Mouse (Mus musculus) lung, adult 2 months (tissue): Measurements from ENCODE around the gene Inip. TPM values are rescaled to one million over a fixed set of nuclear protein-coding genes. Genes with fewer than 3 reads are reported as not detected.

ENCODE experiments used
- DNase-seq: peaks from one replicate; pipeline ENCODE4 v3.0.0; 2022
- H3K4me1 ChIP-seq: fragments of 200-500 bp; 2 replicates; pipeline ENCODE4 v1.6.1; 2011; ENCODE audit warnings: low read length; ENCODE audit not compliant: control insufficient read depth, insufficient read depth
- H3K4me3 ChIP-seq: fragments of 200-500 bp; replicated peaks from 2 replicates; pipeline ENCODE3; 2011; ENCODE audit warnings: low read depth, mild to moderate bottlenecking, control low read depth, low read length; ENCODE audit errors: extremely low read depth
- CTCF ChIP-seq: fragments of 200-500 bp; IDR thresholded peaks from 2 replicates; pipeline ENCODE4 v1.5.1; 2011; ENCODE audit warnings: mild to moderate bottlenecking, low read length, control low read depth; ENCODE audit not compliant: insufficient read depth
- POLR2A ChIP-seq: fragments of 200-500 bp; IDR thresholded peaks from 2 replicates; pipeline ENCODE4 v1.6.1; 2011; ENCODE audit warnings: low read depth, mild to moderate bottlenecking, control low read depth, low read length, borderline replicate concordance; ENCODE audit errors: extremely low read depth
- WGBS: fragments of 180-500 bp; shearing (Covaris S2); methylation state at CpG from one replicate; pipeline ENCODE4 v1.1.7; 2018; 5-methylcytosine and 5-hydroxymethylcytosine counted together
- polyA plus RNA-seq: library from polyadenylated mRNA; depleted of rRNA; stranded (reverse); fragments of >200 nt; gene quantifications from 2 replicates; pipeline ENCODE4 v1.2.3, GENCODE M21; 2012

Inip gene
- polyA plus RNA-seq, 1 experiment, result 8.9 TPM

GRCm38 (mm10) chr4:59824860-59825259, 23.5 kb upstream of the Inip start:
- no peak for TF ChIP-seq POLR2A
- TF ChIP-seq CTCF, result no peak
- WGBS, result 80% methylated on average over 5 of the region's 5 CpGs
- peaks cover 5% of the 10 kb centered on the region for H3K4me1 ChIP-seq
- H3K4me3 ChIP-seq, result no peak overlapping the region
- no peak for DNase-seq

- no peak for TF ChIP-seq POLR2A
- no peak for TF ChIP-seq CTCF
- H3K4me3 ChIP-seq, result no peak overlapping the region
- no peak for DNase-seq
- 61% methylated on average over 7 of the region's 7 CpGs for WGBS
- peaks cover 10% of the 10 kb centered on the region for H3K4me1 ChIP-seq
These were observed 22.1 kb upstream of the Inip start for GRCm38 (mm10) chr4:59823470-59823869.

GRCm38 (mm10) chr4:59822119-59822518, 20.7 kb upstream of the Inip start:
- WGBS, result 57% methylated on average over 4 of the region's 4 CpGs
- peaks cover 10% of the 10 kb centered on the region for H3K4me1 ChIP-seq
- DNase-seq, result no peak
- H3K4me3 ChIP-seq, result no peak overlapping the region
- TF ChIP-seq POLR2A (no peak), CTCF (no peak)

DNA sequence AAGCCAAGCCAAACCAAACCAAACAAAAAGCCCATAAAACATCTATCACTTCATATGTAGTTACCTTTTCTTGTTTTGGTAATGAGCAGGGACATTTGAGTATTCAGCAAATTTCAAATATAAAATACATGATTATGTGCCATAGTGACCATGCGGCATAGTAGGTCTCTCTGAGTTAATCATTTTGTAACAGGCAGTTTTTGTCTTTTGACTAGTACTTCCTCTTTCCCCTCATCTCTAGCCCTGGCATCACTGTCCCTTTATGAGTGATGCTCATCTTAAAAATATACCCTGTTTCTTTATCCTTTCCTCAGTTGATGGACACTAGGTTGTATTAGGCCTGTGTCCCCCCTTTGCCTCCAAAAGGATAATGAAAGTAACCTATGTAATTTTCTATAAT, 20.1 kb upstream of the Inip start:
- TF ChIP-seq CTCF (no peak), POLR2A (no peak)
- Histone ChIP-seq H3K4me3 (no peak overlapping the region), H3K4me1 (peaks cover 10% of the 10 kb centered on the region)
- 81% methylated on average over 1 of the region's 1 CpGs for WGBS
- DNase-seq, result no peak

- WGBS, result 46% methylated on average over 12 of the region's 12 CpGs
- DNase-seq, result no peak
- Histone ChIP-seq H3K4me3 (no peak overlapping the region), H3K4me1 (peaks cover 16% of the 10 kb centered on the region)
- no peak for TF ChIP-seq CTCF
- TF ChIP-seq POLR2A, result no peak
These were observed 18.2 kb upstream of the Inip start for GRCm38 (mm10) chr4:59819477-59820022.

- peaks cover 17% of the 10 kb centered on the region for H3K4me1 ChIP-seq
- TF ChIP-seq POLR2A (no peak), CTCF (no peak)
These were observed 17.7 kb upstream of the Inip start for GRCm38 (mm10) chr4:59819054-59819472.

GRCm38 (mm10) chr4:59818498-59818897, 17.1 kb upstream of the Inip start:
- Histone ChIP-seq H3K4me1 (peaks cover 16% of the 10 kb centered on the region), H3K4me3 (no peak overlapping the region)
- TF ChIP-seq POLR2A (no peak), CTCF (no peak)
- WGBS, result 73% methylated on average over 10 of the region's 10 CpGs
- DNase-seq, result no peak

More at GRCm38 (mm10) chr4:59819054-59819472, 17.7 kb upstream of the Inip start:
- H3K4me3 ChIP-seq, result no peak overlapping the region
- no peak for DNase-seq
- 46% methylated on average over 7 of the region's 7 CpGs for WGBS

- no peak for DNase-seq
- TF ChIP-seq POLR2A (no peak), CTCF (no peak)
- 80% methylated on average over 5 of the region's 5 CpGs for WGBS
- Histone ChIP-seq H3K4me1 (peaks cover 14% of the 10 kb centered on the region), H3K4me3 (no peak overlapping the region)
These were observed 16.4 kb upstream of the Inip start for GRCm38 (mm10) chr4:59817790-59818189.

DNA sequence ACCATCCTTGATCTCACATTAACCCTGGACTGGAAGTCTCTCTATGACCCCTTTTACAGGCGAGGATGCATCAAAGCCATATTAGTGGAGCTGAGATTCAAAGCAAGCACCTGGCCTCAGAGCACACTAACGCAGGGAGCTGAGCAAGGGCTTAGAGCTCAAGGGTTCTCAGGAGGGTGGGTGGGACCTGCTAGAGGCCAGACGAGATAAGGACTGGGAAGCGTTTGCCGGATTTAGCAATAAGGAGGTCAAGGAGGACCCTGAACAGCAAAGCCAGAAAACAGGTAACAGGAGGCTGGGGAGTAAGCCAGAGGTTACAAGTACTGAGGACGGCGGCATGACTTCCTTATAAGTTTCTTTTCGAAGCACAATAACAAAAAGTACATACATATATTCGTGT, 15.1 kb upstream of the Inip start:
- DNase-seq, result peak; percentile 61
- Histone ChIP-seq H3K4me1 (peaks cover 14% of the 10 kb centered on the region), H3K4me3 (no peak overlapping the region)
- WGBS, result 60% methylated on average over 9 of the region's 9 CpGs
- TF ChIP-seq CTCF, result no peak
- TF ChIP-seq POLR2A, result no peak

DNA sequence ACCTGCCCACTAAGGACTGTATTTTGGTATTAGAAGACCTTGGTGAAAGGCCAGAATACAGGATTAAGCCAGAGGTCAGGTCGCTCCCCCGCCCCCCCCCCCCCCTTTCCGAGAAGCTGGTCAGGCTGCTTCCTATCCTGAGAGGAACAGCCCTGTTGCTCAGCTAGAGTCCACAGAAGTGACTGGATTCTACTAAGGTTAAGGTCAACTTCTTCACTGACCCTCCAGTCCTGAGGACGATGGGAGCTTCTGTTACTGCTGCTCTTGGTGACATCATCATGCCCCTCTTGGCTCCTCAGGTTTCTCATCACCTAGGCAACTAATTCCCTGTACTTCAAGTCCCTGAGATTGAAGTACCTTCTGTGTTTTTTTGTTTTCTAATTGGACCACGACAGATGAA, 14.6 kb upstream of the Inip start:
- Histone ChIP-seq H3K4me3 (no peak overlapping the region), H3K4me1 (peaks cover 14% of the 10 kb centered on the region)
- no peak for DNase-seq
- TF ChIP-seq CTCF, result no peak
- TF ChIP-seq POLR2A, result no peak
- 54% methylated on average over 5 of the region's 5 CpGs for WGBS
